Mouse (Mus musculus): Measurements from ENCODE around the gene Sorl1.

The Sorl1 gene

GRCm38 (mm10) chr9:42123713-42124576 is at the start of gene Sorl1:
TSS of gene Sorl1 (minus strand) at chr9:42124297.
- 1% methylated on average over 94 of the region's 94 CpGs for WGBS

DNA sequence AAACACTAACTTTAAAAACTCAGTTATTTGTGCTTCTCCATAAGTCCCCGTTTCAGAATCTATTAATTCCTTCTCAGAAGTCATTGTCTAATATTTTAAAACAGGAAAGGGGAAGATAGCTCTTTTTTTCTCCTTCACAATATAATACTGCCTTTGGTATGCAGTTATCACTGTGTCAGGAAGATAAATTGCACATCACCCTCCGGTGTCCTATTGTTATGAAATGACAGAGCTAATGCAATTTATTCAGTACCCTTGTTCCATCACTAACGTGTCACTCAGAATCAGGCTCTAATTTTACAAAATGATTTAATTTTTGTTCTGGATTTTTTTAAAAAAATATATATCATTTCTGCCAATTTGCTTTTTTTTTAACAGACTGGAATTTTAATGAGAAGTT is 49.7 kb upstream of the Sorl1 start:
- WGBS = 73% methylated on average over 3 of the region's 3 CpGs

GRCm38 (mm10) chr9:42169491-42169890 is 45.4 kb upstream of the Sorl1 start:
- 92% methylated on average over 8 of the region's 8 CpGs for WGBS

DNA sequence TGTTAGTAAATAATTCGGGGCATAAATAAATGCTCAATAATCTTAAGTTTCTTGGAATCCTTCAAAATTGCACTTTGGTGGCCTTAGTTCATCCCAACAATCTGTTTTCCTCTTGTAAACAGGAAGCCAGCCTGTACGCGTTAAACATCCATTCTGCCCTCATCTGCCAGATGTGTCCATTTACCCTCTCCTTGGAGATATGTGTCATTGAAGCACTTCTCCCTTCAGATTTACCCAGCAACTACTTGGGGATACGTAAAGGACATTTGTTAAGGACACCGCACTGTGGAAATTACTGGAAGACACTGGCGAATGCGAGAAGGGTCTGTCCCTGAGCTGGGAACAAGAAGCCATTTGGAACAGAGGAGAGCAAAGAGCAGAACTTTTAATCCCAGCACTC is 44.9 kb upstream of the Sorl1 start:
- 96% methylated on average over 7 of the region's 7 CpGs for WGBS

- 76% methylated on average over 2 of the region's 2 CpGs for WGBS
These were observed 40.8 kb upstream of the Sorl1 start for GRCm38 (mm10) chr9:42164930-42165329.

GRCm38 (mm10) chr9:42163011-42163410 is 38.9 kb upstream of the Sorl1 start:
- 92% methylated on average over 4 of the region's 4 CpGs for WGBS

- WGBS = 78% methylated on average over 5 of the region's 5 CpGs
These were observed 35.3 kb upstream of the Sorl1 start for GRCm38 (mm10) chr9:42159376-42159775.

DNA sequence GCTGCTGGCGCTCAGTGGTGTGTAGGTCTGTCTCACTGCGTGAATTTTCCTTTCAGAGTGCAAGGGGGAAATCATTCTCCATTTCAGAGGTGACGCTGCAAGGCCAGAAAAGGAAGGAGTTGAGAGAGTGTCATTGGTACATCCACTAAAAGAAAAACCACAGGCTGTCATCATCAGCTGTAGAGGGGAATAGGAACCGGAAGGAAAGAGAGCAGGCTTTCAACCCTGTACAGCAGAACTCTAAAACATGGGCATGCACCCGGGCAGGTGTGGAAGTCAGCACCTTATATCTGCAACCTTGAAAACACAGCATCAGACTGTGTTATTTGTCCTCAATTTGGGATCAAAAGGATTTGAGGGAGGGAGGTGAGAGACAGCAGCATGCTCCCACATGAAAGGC is 34.6 kb upstream of the Sorl1 start:
- WGBS = 62% methylated on average over 5 of the region's 5 CpGs

DNA sequence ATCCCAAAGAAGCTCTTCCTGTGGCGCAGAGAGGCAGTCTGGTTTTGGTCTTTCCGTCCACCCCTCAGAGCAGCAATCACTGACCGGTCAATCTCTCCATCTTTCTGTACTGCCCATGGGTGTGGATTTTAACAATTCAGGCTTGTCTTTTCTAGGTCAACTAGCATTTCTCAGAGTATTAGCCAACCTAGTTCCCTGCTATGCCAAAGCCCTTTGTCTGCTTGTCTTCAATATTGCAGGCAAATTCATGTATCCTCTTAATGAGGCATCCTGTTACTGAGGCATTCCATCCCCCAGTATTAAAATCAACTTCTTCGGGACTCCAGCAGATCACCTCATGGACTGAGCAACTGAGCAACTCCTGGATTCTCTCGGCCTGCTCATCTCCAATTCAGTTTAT is 33.9 kb upstream of the Sorl1 start:
- 81% methylated on average over 5 of the region's 5 CpGs for WGBS

GRCm38 (mm10) chr9:42156566-42156965 is 32.5 kb upstream of the Sorl1 start:
- 75% methylated on average over 3 of the region's 3 CpGs for WGBS

- 93% methylated on average over 6 of the region's 6 CpGs for WGBS
These were observed 30.6 kb upstream of the Sorl1 start for GRCm38 (mm10) chr9:42154682-42155081.

- WGBS = 90% methylated on average over 6 of the region's 6 CpGs
These were observed 24.7 kb upstream of the Sorl1 start for GRCm38 (mm10) chr9:42148816-42149215.

- WGBS = 77% methylated on average over 4 of the region's 4 CpGs
These were observed 23.9 kb upstream of the Sorl1 start for GRCm38 (mm10) chr9:42148036-42148435.

DNA sequence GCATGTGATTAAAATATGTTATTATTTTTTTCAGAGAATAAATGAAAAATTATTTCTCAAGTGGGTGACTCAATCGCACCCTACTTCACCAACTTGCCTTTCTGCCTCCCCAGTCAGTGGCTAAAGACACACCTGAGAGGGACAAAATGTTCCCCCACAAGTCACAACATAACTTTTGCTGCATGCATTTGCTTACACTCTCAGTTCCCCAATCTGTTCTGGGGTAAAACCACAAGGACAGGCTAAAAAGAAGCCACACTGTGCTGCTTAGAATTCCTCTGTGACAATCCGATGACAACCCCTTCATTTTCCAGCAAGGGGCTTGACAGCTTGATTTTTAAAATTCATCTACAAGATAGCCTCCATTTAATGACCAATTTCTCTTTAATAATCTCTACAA is 22.4 kb upstream of the Sorl1 start:
- 90% methylated on average over 2 of the region's 2 CpGs for WGBS

DNA sequence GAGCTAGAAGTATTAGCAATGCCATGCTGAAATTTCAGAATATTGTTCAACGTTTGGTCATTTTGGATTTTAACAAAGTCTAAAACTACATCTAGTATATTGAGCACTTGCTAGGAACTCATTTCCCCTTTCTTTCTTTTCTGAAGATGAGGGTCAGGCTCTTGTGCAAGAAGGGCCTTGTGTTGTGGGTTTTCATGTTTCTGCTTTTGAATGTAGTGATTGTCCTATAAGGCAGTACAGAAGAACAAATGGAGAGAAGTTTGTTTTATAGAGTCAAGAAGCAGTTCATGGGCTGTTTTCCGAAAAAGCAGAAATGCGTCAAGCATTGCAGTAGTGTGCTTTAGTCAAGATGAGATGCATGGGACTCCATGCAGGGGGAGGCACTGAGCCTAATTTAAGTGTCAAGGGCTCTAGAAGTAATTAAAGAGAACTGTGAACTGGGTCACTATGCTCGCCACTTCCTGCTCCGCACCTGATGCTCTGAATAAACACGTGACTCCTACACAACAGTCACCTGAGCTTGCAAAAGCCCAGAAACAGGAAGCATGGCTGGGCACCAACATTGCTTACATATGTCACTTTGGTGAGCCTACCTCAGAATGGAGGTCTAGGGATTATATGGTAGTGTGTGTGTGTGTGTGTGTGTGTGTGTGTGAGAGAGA is 17.6 kb upstream of the Sorl1 start:
- 84% methylated on average over 6 of the region's 6 CpGs for WGBS

- WGBS = 66% methylated on average over 4 of the region's 4 CpGs
These were observed 14.3 kb upstream of the Sorl1 start for GRCm38 (mm10) chr9:42138248-42138858.

GRCm38 (mm10) chr9:42137578-42137977 is 13.5 kb upstream of the Sorl1 start:
- WGBS = 86% methylated on average over 5 of the region's 5 CpGs

DNA sequence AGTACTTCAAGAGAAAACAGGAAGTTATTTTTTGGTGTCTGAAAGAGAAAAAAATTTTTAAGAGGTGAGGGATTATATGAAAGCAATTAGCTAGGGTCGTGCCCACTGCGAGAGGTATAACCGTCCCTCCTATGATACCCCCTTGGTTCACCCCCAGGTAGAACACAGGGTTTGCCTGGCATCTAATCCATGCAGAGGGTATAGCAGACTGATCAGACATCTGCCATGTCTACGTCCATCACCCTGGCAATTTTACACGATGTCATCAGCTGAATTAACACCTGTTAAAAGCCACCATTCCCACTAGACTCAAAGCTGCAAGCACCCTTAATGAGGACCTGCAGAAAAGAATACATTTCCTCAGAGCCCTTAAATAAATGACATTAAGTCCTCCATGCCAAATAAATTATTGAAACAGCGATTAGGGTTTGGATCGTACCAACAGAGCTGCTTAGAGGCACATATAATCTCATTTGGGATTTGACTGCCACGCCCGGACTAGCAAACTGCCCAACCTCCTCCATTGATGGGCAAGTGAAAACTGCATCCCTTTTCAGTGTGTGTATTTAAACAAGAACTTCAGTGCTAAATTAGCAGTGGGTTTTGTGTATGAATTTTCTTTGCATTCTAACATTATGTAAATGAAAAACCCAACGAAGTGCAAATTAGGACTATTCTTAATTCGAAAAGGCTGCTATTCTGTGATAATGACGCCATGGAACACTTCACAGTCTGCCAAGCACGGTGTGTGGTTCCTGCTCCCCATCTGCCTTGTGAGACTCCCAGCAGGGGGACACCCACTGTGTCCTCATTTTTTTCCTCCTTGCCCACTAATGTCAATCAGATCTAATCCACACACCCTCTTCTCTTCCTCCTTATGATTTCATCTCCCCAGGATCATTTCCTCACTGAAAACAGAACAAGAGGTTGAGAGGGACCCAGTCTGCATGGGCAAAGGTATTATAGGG is 7.0 kb upstream of the Sorl1 start:
- WGBS = 41% methylated on average over 13 of the region's 13 CpGs

DNA sequence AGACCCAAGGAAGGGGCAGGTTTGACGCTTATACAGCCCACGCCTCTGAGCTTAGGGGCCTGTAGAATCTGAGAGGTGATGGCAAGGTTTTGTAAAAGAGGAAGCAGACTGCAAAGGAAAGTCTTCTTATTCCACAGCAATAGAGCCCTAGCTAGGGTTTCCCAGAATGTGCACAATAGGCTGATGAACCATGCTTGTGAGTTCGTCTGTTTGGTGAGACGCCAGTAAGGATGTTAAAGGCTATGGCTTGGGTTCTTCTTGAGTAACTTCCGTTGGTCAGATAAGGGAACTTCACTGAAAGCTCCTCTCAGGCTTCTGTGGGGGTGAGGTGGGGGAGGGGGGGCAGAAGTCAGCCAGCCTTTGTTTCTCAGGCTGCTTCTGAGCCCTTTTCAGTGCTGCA is 3.9 kb upstream of the Sorl1 start:
- WGBS = 86% methylated on average over 5 of the region's 5 CpGs

DNA sequence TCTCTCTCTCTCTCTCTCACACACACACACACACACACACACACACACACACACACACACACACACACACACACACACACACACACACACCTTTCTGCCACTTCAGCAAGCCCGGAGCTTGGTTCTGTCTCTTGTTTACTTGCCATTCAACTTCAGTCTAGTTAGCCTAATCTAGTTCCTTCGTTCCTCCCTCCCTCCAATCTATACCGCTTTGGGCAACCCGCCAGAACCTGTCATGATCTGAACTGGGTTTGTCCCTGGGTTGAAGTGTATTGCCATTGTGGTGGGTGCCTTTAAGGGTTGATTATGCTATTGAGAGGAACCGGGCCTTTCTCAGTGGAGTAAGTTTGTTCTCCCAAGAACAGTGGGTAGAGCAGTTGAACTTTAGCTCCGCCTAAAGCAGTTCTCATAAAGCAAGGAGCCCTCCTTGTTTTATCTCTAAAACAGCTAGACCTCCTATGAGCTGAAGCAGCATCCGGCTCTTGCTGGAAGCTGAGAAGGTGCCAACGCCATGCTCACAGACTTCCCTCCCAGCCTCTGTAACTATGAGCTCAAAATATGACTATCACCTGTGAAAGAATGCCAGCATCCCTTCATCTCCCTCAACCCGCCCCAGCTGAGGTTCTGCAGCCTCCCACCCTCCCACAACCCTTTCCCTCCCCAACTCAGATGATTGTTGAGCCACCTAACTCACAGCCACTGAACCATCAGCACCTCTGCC is 1.3 kb upstream of the Sorl1 start:
- WGBS = 62% methylated on average over 9 of the region's 9 CpGs

- WGBS = 24% methylated on average over 11 of the region's 11 CpGs
These were observed 893 bp downstream of the Sorl1 start for GRCm38 (mm10) chr9:42123204-42123603.
